Mouse (Mus musculus) embryonic facial prominence, embryonic 14.5 days (tissue): ENCODE data around the gene Miga1. TPM values are rescaled to one million over a fixed set of nuclear protein-coding genes. Genes with fewer than 3 reads are reported as not detected.
"Not testable (repeated sequence)": the region's sequence is repeated elsewhere in the genome, so short reads cannot be mapped to it uniquely, and the experiment has no call there.

Source experiments
- ATAC-seq: fragments of 200-750 bp; cut with Nextera tagmentation; 2 replicates; pipeline ENCODE4 v1.8.0; 2017; ENCODE audit warnings: low read depth, moderate number of reproducible peaks, moderate TSS enrichment
- DNase-seq: peaks from one replicate; pipeline ENCODE4 v3.0.0-alpha.2; 2015; ENCODE audit warnings: low spot score
- H3K27ac ChIP-seq: fragments of 300-500 bp; sonication (generic); replicated peaks from 2 replicates; pipeline ENCODE4 v1.5.1; 2014; ENCODE audit warnings: low read depth, mild to moderate bottlenecking, low read length, moderate library complexity
- H3K27me3 ChIP-seq: fragments of 300-500 bp; sonication (generic); replicated peaks from 2 replicates; pipeline ENCODE4 v1.6.1; 2014; ENCODE audit warnings: low read length; ENCODE audit not compliant: control insufficient read depth, insufficient read depth
- H3K36me3 ChIP-seq: fragments of 300-500 bp; sonication (generic); 2 replicates; pipeline ENCODE4 v1.6.1; 2014; ENCODE audit warnings: low read length, mixed read lengths; ENCODE audit not compliant: control insufficient read depth, insufficient read depth
- H3K4me1 ChIP-seq: fragments of 300-500 bp; sonication (generic); 2 replicates; pipeline ENCODE4 v1.6.1; 2014; ENCODE audit warnings: antibody characterized with exemption, low read length; ENCODE audit not compliant: control insufficient read depth, insufficient read depth
- H3K4me2 ChIP-seq: fragments of 300-500 bp; sonication (generic); 2 replicates; pipeline ENCODE4 v1.6.1; 2014; ENCODE audit warnings: low read depth, mild to moderate bottlenecking, low read length, moderate library complexity, mixed read lengths
- H3K4me3 ChIP-seq: fragments of 300-500 bp; sonication (generic); 2 replicates; pipeline ENCODE4 v1.5.1; 2014; ENCODE audit warnings: low read depth, mild to moderate bottlenecking, low read length
- H3K9ac ChIP-seq: fragments of 300-500 bp; sonication (generic); 2 replicates; pipeline ENCODE4 v1.6.1; 2014; ENCODE audit warnings: low read depth, mild to moderate bottlenecking, low read length, moderate library complexity, mixed read lengths
- H3K9me3 ChIP-seq: fragments of 300-500 bp; sonication (generic); 2 replicates; pipeline ENCODE4 v1.6.1; 2016; ENCODE audit warnings: low read length; ENCODE audit not compliant: control insufficient read depth
- WGBS: fragments of 180-500 bp; shearing (Covaris S2); extraction: QIAGEN DNeasy Blood & Tissue Kit; methylation state at CpG from one replicate; pipeline ENCODE4 v1.1.7; 2014; 5-methylcytosine and 5-hydroxymethylcytosine counted together
- polyA plus RNA-seq: library from polyadenylated mRNA; unstranded; fragments of >200 nt; fragmentation: Nextera tagmentation; extraction: Ambion mirVana; gene quantifications from 2 replicates; pipeline ENCODE4 v1.2.1, GENCODE M21; 2014

Gene Miga1
- polyA plus RNA-seq, 1 experiment from 2014 or later, result 17.3 TPM

- WGBS, result 77% methylated on average over 8 of the region's 8 CpGs
- H3K4me1 ChIP-seq, result peaks cover 4% of the 10 kb centered on the region; the same call in 1 of the 2 replicates
These were observed 4.1 kb downstream of the Miga1 start for GRCm38 (mm10) chr3:152336085-152336484.

DNA sequence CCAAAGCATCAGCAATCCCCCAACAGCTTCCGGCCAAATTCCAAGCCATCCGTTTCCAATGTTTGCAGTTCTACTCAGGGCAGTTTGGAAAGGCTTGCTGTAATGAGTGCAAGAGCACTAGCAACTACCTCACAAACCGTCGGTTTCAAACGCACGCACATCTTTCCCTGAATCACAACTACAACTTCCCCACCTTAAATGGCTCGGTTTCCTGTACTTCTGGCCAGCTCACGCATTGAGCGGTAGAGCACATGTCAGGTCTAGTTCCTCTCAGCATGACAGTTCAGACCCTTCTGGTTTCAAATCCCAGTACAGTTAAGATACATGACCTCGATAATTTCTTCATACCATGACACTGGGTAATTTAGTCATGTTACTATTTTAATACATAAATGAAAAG, 6.6 kb downstream of the Miga1 start:
- Histone ChIP-seq H3K9ac (no peak overlapping the region), H3K4me1 (no peaks in the 10 kb centered on the region), H3K9me3 (no peaks in the 10 kb centered on the region), H3K4me3 (no peak overlapping the region), H3K4me2 (no peak overlapping the region), H3K27ac (no peak overlapping the region), H3K36me3 (peaks cover 55% of the 10 kb centered on the region), H3K27me3 (no peaks in the 10 kb centered on the region)
- 92% methylated on average over 10 of the region's 10 CpGs for WGBS
- no peak for ATAC-seq
- no peak for DNase-seq

More at GRCm38 (mm10) chr3:152336085-152336484, 4.1 kb downstream of the Miga1 start:
- H3K9ac ChIP-seq, result no peak overlapping the region
- H3K27me3 ChIP-seq, result no peaks in the 10 kb centered on the region
- no peak overlapping the region for H3K4me2 ChIP-seq
- ATAC-seq, result no peak
- H3K27ac ChIP-seq, result no peak overlapping the region
- no peak overlapping the region for H3K4me3 ChIP-seq
- H3K36me3 ChIP-seq, result peaks cover 55% of the 10 kb centered on the region
- no peak for DNase-seq
- no peaks in the 10 kb centered on the region for H3K9me3 ChIP-seq

DNA sequence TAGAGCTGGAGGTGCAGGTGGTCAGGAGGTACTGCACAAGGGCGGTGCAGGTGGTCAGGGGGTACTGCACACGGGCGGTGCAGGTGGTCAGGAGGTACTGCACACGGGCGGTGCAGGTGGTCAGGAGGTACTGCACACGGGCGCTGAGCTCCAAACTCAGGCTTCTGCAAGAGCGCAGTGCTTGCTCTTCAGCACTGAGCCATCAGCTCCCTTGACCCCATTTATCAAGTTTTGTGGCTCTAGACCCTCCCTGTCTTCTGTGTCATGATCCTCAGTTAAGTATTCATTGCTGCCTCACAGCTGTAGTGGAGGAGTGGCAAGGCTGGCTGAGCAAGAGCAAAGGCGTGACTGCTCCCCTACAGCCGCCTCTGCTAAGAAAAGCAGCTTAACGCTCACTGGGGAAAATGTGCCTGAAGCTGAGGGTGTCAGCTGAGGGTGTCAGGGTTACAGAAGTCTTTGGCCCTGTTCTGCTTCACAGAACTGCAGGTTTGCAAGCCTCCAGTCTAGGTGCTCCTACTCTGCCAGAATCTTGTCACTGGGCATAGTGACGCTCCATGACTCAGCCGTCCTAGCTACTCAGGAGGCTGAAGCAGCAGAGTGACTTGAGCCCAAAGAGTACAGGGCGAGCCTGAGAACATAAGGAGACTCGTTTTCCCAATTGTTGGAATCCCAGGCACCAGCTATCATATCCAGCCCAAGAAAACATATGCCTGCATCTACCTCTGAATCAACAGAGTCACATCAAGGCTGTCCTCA, 7.5 kb downstream of the Miga1 start:
- ATAC-seq (no peak), DNase-seq (no peak)
- H3K4me3 ChIP-seq, result no peak overlapping the region
- WGBS, result 91% methylated on average over 15 of the region's 15 CpGs
- no peaks in the 10 kb centered on the region for H3K9me3 ChIP-seq
- no peaks in the 10 kb centered on the region for H3K27me3 ChIP-seq
- no peak overlapping the region for H3K4me2 ChIP-seq
- H3K4me1 ChIP-seq, result no peaks in the 10 kb centered on the region
- H3K27ac ChIP-seq, result no peak overlapping the region
- peaks cover 54% of the 10 kb centered on the region for H3K36me3 ChIP-seq
- no peak overlapping the region for H3K9ac ChIP-seq

- DNase-seq (no peak), ATAC-seq (no peak)
- H3K27ac ChIP-seq, result no peak overlapping the region
- H3K4me1 ChIP-seq, result no peaks in the 10 kb centered on the region
- H3K27me3 ChIP-seq, result no peaks in the 10 kb centered on the region
- H3K36me3 ChIP-seq, result peaks cover 48% of the 10 kb centered on the region
- H3K9me3 ChIP-seq, result no peaks in the 10 kb centered on the region
- WGBS, result 96% methylated on average over 6 of the region's 6 CpGs
- no peak overlapping the region for H3K4me3 ChIP-seq
- no peak overlapping the region for H3K9ac ChIP-seq
- H3K4me2 ChIP-seq, result no peak overlapping the region
These were observed 8.1 kb downstream of the Miga1 start for GRCm38 (mm10) chr3:152332104-152332503.

GRCm38 (mm10) chr3:152321765-152322547, 18.3 kb downstream of the Miga1 start:
- no peaks in the 10 kb centered on the region for H3K9me3 ChIP-seq
- no peaks in the 10 kb centered on the region for H3K27me3 ChIP-seq
- no peaks in the 10 kb centered on the region for H3K4me1 ChIP-seq
- 0 out of 2 replicates have a peak overlapping the region, but pooled peaks have one; percentile 55 for H3K27ac ChIP-seq
- peak; percentile 83 for ATAC-seq
- H3K4me3 ChIP-seq, result no peak overlapping the region
- no peak for DNase-seq
- H3K9ac ChIP-seq, result no peak overlapping the region
- 89% methylated on average over 8 of the region's 8 CpGs for WGBS
- no peak overlapping the region for H3K4me2 ChIP-seq
- H3K36me3 ChIP-seq, result peaks cover 16% of the 10 kb centered on the region

DNA sequence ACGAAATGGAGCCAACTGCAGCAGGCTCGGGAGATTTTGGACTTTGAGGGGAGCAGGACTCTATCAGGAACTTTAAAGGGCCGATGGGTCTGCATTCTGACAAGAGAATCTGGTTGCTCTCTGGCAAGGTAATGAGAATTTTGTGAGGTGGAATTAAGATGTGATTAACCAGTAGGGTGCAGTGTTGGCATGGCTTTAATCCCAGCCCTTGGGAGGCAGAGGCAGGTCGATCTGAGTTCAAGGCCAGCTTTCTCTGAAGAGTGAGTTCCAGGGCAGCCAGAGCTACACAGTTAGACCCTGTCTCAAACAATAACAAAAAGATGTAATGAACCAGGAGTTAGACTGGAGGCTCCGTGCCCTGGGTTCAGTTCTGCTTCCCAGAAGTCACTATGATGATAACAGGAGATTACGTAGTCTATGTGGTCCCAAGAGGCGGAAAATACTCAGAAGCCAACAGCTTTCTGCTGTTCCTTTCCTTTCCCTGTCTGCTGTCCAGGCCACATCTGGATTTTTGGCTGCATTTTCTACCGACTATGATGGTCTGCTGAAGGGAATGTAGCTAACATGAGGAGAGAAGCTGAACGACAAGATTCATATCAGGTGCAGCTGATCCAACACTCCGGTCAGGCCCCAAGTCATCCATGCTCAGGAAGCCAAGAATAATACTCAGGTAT, 19.1 kb downstream of the Miga1 start:
- peak; percentile 33; the same call in 1 of the 2 replicates for ATAC-seq
- 88% methylated on average over 10 of the region's 10 CpGs for WGBS

DNA sequence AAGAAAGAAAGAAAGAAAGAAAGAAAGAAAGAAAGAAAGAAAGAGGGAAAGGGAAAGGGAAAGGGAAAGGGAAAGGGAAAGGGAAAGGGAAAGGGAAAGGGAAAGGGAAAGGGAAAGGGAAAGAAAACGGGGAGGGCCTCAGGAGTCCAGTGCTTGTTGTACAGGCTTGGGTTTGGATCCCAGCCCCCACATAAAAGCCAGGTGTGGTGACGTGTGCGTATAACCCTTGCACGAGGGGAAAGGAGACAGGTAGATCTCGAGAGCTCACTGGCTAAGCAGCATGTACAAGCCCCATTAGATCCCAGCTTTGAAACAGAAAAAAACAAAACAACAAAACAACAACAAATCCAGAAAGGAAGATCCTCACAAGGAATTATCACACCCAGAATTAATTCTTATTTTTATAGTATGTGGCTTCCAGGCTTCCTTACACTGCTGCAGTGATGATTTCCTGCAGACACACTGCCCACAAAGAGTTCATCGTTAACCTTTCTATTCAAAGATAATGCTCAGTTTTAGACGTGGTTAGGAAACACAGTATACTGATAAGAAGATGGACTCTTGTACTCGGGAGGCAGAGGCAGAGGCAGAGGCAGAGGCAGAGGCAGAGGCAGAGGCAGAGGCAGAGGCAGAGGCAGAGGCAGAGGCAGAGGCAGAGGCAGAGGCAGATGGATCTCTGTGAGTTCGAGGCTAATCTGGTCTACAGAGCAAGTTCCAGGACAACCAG, 23.6 kb downstream of the Miga1 start:
- 85% methylated on average over 9 of the region's 9 CpGs for WGBS
- not testable (repeated sequence) for H3K4me1 ChIP-seq, H3K9ac ChIP-seq

More for the DNA sequence above, 19.1 kb downstream of the Miga1 start:
- H3K27me3 ChIP-seq, result no peaks in the 10 kb centered on the region
- no peak for DNase-seq
- peaks cover 16% of the 10 kb centered on the region for H3K36me3 ChIP-seq
- H3K4me3 ChIP-seq, result no peak overlapping the region
- H3K27ac ChIP-seq, result peak overlapping the region; percentile 55; the same call in 1 of the 2 replicates
- H3K9ac ChIP-seq, result no peak overlapping the region
- H3K9me3 ChIP-seq, result no peaks in the 10 kb centered on the region
- no peak overlapping the region for H3K4me2 ChIP-seq
- H3K4me1 ChIP-seq, result no peaks in the 10 kb centered on the region

DNA sequence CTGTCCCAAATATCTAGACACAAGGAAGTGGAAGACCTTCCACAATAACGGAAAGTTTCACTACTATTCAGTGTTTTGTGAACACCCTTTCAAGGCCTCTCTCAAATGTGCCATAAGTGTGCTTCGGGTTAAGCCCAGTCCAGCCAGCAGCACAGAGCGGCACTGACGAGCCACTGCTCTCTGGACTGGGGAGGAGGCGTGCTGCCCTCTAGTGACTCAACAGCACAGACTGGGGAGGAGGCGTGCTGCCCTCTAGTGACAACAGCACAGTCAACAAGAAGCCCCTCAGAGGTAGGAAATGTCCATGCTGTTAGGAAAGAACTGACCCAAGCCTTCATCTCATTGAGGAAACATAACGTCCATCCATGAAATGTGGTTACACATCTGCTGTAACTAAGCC, 24.6 kb downstream of the Miga1 start:
- no peak overlapping the region for H3K27ac ChIP-seq
- no peak overlapping the region for H3K9ac ChIP-seq
- H3K9me3 ChIP-seq, result no peaks in the 10 kb centered on the region
- no peak overlapping the region for H3K4me2 ChIP-seq
- H3K4me1 ChIP-seq, result no peaks in the 10 kb centered on the region
- DNase-seq (peak; percentile 88), ATAC-seq (peak; percentile 96)
- no peak overlapping the region for H3K4me3 ChIP-seq
- peaks cover 23% of the 10 kb centered on the region for H3K36me3 ChIP-seq
- 8% methylated on average over 7 of the region's 7 CpGs for WGBS
- H3K27me3 ChIP-seq, result no peaks in the 10 kb centered on the region

More for the DNA sequence above, 23.6 kb downstream of the Miga1 start:
- not testable (repeated sequence) for H3K27me3 ChIP-seq, H3K4me2 ChIP-seq, H3K4me3 ChIP-seq, H3K9me3 ChIP-seq, ATAC-seq, H3K27ac ChIP-seq, DNase-seq
- H3K36me3 ChIP-seq, result peaks cover 33% of the 10 kb centered on the region
